Mouse (Mus musculus) heart, embryonic 11.5 days (tissue): ENCODE data around the gene Exoc8. TPM values are rescaled to one million over a fixed set of nuclear protein-coding genes. Genes with fewer than 3 reads are reported as not detected.

Source experiments
- ATAC-seq: fragments of 200-750 bp; cut with Nextera tagmentation; replicated peaks from 2 replicates; pipeline ENCODE4 v1.8.0; 2017; ENCODE audit warnings: moderate library complexity; ENCODE audit not compliant: insufficient number of reproducible peaks, low FRiP score, low TSS enrichment
- H3K27ac ChIP-seq: fragments of 300-500 bp; sonication (generic); 2 replicates; pipeline ENCODE4 v1.5.1; 2014; ENCODE audit warnings: mild to moderate bottlenecking, low read depth, low read length
- H3K27me3 ChIP-seq: fragments of 300-500 bp; sonication (generic); 2 replicates; pipeline ENCODE4 v1.6.1; 2014; ENCODE audit warnings: mild to moderate bottlenecking, low read length, mixed read lengths; ENCODE audit not compliant: control insufficient read depth, insufficient read depth
- H3K36me3 ChIP-seq: fragments of 300-500 bp; sonication (generic); 2 replicates; pipeline ENCODE4 v1.6.1; 2014; ENCODE audit warnings: mild to moderate bottlenecking, low read length, moderate library complexity, mixed read lengths; ENCODE audit not compliant: control insufficient read depth, insufficient read depth
- H3K4me1 ChIP-seq: fragments of 300-500 bp; sonication (generic); 2 replicates; pipeline ENCODE4 v1.6.1; 2014; ENCODE audit warnings: low read length; ENCODE audit not compliant: control insufficient read depth, insufficient read depth
- H3K4me2 ChIP-seq: fragments of 300-500 bp; sonication (generic); 2 replicates; pipeline ENCODE4 v1.6.1; 2014; ENCODE audit warnings: mild to moderate bottlenecking, moderate library complexity
- H3K4me3 ChIP-seq: fragments of 300-500 bp; sonication (generic); 2 replicates; pipeline ENCODE4 v1.5.1; 2014; ENCODE audit warnings: low read depth, low read length
- H3K9ac ChIP-seq: fragments of 300-500 bp; sonication (generic); 2 replicates; pipeline ENCODE4 v1.6.1; 2014; ENCODE audit warnings: mild to moderate bottlenecking, low read depth, low read length, moderate library complexity
- H3K9me3 ChIP-seq: fragments of 300-500 bp; sonication (generic); replicated peaks from 2 replicates; pipeline ENCODE4 v1.6.1; 2016; ENCODE audit warnings: low read length; ENCODE audit not compliant: control insufficient read depth
- WGBS: fragments of 180-500 bp; shearing (Covaris S2); extraction: QIAGEN DNeasy Blood & Tissue Kit; methylation state at CpG from one replicate; pipeline ENCODE4 v1.1.7; 2014; ENCODE audit not compliant: insufficient replicate concordance; 5-methylcytosine and 5-hydroxymethylcytosine counted together
- polyA plus RNA-seq: library from polyadenylated mRNA; unstranded; fragments of >200 nt; fragmentation: Nextera tagmentation; extraction: Ambion mirVana; gene quantifications from 2 replicates; pipeline ENCODE4 v1.2.1, GENCODE M21; 2014

The Exoc8 gene
- polyA plus RNA-seq, 1 experiment from 2014 or later: 5.9 TPM

GRCm38 (mm10) chr8:124859466-124859865 is 38.0 kb downstream of the Exoc8 start:
- Histone ChIP-seq H3K9me3 (0 out of 2 replicates have a peak, but pooled peaks cover 3% of the 10 kb centered on the region), H3K4me3 (no peak overlapping the region), H3K9ac (no peak overlapping the region), H3K4me2 (no peak overlapping the region), H3K36me3 (peaks cover 40% of the 10 kb centered on the region), H3K4me1 (peaks cover 15% of the 10 kb centered on the region), H3K27ac (no peak overlapping the region), H3K27me3 (no peaks in the 10 kb centered on the region)
- no peak for ATAC-seq

GRCm38 (mm10) chr8:124853511-124853910 is 44.0 kb downstream of the Exoc8 start:
- no peak overlapping the region for H3K9ac ChIP-seq
- H3K27me3 ChIP-seq: no peaks in the 10 kb centered on the region
- H3K4me2 ChIP-seq: no peak overlapping the region
- peaks cover 51% of the 10 kb centered on the region for H3K36me3 ChIP-seq
- 0 out of 2 replicates have a peak, but pooled peaks cover 3% of the 10 kb centered on the region for H3K9me3 ChIP-seq
- no peak for ATAC-seq
- no peaks in the 10 kb centered on the region for H3K4me1 ChIP-seq
- H3K4me3 ChIP-seq: no peak overlapping the region
- WGBS: 94% methylated on average over 1 of the region's 1 CpGs
- no peak overlapping the region for H3K27ac ChIP-seq

GRCm38 (mm10) chr8:124845573-124845972 is 51.9 kb downstream of the Exoc8 start:
- no peaks in the 10 kb centered on the region for H3K27me3 ChIP-seq
- no peak overlapping the region for H3K4me3 ChIP-seq
- H3K36me3 ChIP-seq: peaks cover 7% of the 10 kb centered on the region
- no peak overlapping the region for H3K4me2 ChIP-seq
- WGBS: 85% methylated on average over 5 of the region's 5 CpGs
- H3K9ac ChIP-seq: no peak overlapping the region
- H3K4me1 ChIP-seq: no peaks in the 10 kb centered on the region
- H3K27ac ChIP-seq: no peak overlapping the region
- no peaks in the 10 kb centered on the region for H3K9me3 ChIP-seq
- no peak for ATAC-seq

DNA sequence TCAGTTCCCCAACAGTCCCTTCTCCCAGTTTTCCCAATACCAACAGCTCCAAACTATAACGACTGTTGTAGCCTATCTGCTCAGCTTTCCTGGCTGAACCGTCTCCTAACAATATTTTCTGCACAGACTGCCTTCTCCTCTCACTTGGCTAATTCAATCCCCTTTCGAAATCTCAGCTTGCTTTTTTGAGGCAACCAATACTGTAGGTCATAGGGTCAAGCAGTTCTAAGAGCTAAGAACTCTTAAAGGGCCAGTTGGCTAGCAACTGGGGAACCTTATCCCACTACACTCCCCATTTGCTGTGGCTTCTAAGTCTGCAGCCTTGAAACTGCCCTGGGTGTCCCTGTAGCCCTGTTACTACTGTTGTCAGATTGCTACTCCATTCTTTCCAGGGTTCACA is 52.4 kb downstream of the Exoc8 start:
- H3K9me3 ChIP-seq: no peaks in the 10 kb centered on the region

More for the DNA sequence above, 52.4 kb downstream of the Exoc8 start:
- peaks cover 11% of the 10 kb centered on the region for H3K36me3 ChIP-seq
- H3K4me2 ChIP-seq: no peak overlapping the region
- no peak overlapping the region for H3K4me3 ChIP-seq
- no peaks in the 10 kb centered on the region for H3K27me3 ChIP-seq
- ATAC-seq: no peak
- WGBS: 63% methylated on average over 3 of the region's 3 CpGs
- no peak overlapping the region for H3K27ac ChIP-seq
- no peak overlapping the region for H3K9ac ChIP-seq
- no peaks in the 10 kb centered on the region for H3K4me1 ChIP-seq

Other genes starting within 250 kb of the Exoc8 start
- 38.4 and 42.9 TPM in 2 replicates for gene 2310022B05Rik, start 234.3 kb downstream of the Exoc8 start, polyA plus RNA-seq
- 39.1 and 41.4 TPM in 2 replicates for gene Ttc13, start 175.7 kb downstream of the Exoc8 start, polyA plus RNA-seq
- 14.7 and 20.3 TPM in 2 replicates for gene Arv1, start 175.6 kb downstream of the Exoc8 start, polyA plus RNA-seq
- 2.4 and 3.1 TPM in 2 replicates for gene Fam89a, start 145.9 kb downstream of the Exoc8 start, polyA plus RNA-seq
- gene Trim67, start 104.6 kb downstream of the Exoc8 start, polyA plus RNA-seq: 0.07 and 0.15 TPM in 2 replicates
- gene Gnpat, start 34.7 kb downstream of the Exoc8 start, polyA plus RNA-seq: 95.4 and 113 TPM in 2 replicates
- 47.9 and 49.7 TPM in 2 replicates for gene 2810004N23Rik, start 34.6 kb downstream of the Exoc8 start, polyA plus RNA-seq
- gene Sprtn, start 181 bp upstream of the Exoc8 start, polyA plus RNA-seq: 7.1 and 8.6 TPM in 2 replicates
- gene Egln1, start 51.6 kb upstream of the Exoc8 start, polyA plus RNA-seq: 18.5 and 23.2 TPM in 2 replicates
- gene Tsnax, start 115.3 kb upstream of the Exoc8 start, polyA plus RNA-seq: 90.9 and 101 TPM in 2 replicates
- gene Disc1, start 156.5 kb upstream of the Exoc8 start, polyA plus RNA-seq: 1.8 and 2.1 TPM in 2 replicates